Mouse (Mus musculus) testis, adult 2 months (tissue): ENCODE results near the gene Acvr1b.

Source experiments
- CTCF ChIP-seq: fragments of 200-500 bp; IDR thresholded peaks from 2 replicates; pipeline ENCODE4 v1.5.1; 2012; ENCODE audit warnings: low read depth, mild to moderate bottlenecking, inconsistent platforms, low read length, moderate library complexity; ENCODE audit not compliant: control insufficient read depth, insufficient read depth, insufficient replicate concordance
- POLR2A ChIP-seq: fragments of 200-500 bp; IDR thresholded peaks from 2 replicates; pipeline ENCODE4 v1.6.1; 2012; ENCODE audit warnings: low read depth, mild to moderate bottlenecking, inconsistent platforms, low read length, moderate library complexity; ENCODE audit not compliant: control insufficient read depth

- no peak for TF ChIP-seq CTCF
- TF ChIP-seq POLR2A = no peak
Measured at GRCm38 (mm10) chr15:101187907-101188306, 14.0 kb downstream of the Acvr1b start.
